Mouse (Mus musculus): ENCODE measurements at regions not wholly inside any gene's neighbourhood (a gene's known extent, or its start where the extent isn't known, plus 50 kb on each side); places are given as distances from the start of the nearest gene placed in this dataset.

DNA sequence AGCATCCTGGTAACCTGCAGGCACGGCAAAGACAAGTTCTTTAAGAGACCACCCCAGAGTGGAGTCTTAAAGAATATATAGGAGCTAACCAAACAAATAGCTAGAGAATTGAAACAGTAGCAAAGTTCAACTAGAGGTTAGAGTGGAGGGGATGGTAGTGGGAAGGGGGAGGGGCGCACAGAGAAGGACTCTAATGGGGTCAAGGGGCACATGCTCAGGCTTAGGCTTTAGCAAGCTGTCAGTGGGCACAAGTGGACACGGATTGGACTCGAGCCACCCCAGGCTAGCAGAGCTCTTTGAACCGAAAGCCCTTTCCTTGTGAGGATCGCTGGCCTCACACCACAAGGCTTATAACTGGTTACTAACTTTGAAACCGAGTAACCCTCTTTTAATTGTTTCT lies 53.4 kb upstream of the Sipa1l1 start:
- DNase-seq (ENCODE audit: low spot score in 2 of 2), result no peak

Data from layer of hippocampus, adult 8-10 months (tissue).